In the genomic region with DNA sequence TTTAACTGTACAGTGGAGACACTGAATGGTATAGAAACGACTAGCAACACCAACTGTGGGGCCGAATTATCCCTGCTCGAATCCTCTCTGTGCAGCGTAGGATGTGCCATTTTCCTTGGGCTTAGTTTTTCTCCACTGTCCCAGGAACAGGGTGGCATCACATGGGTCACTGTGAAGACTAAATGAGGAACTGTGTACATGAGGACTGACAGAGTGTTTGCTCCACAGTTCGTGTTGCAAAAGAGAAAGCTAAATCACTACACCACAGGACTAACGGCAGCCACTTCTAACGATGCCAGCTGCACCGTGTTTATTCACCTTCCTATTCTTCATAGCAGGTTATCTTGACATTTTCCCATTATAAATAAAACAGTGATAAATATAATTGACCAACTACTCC, we compare ENCODE assay signal across 24 mouse cellular contexts.
"Had no signal": no experiment of that assay in that cellular context is flagged by ENCODE, and none has a peak within 500 bp of the region (broad histone marks: within the 10 kb centered on the region; RNA-seq: fewer than 3 reads in every experiment).

No protein-coding gene starts in this region.

- DNase-seq: gastrocnemius, postnatal 14 days; gastrocnemius, postnatal 36 days; heart, adult 2 months; heart, postnatal 10 days; kidney, adult 18-20 months; kidney, adult 8-10 months; kidney, postnatal 10 days; kidney, postnatal 25 days; kidney, postnatal 4 days; liver had no signal

- H3K9me3 ChIP-seq: heart, embryonic 12.5 days; hindbrain, embryonic 10.5 days; hindbrain, embryonic 12.5 days; intestine, embryonic 15.5 days; limb, embryonic 10.5 days; limb, embryonic 12.5 days; liver, embryonic 12.5 days had no signal

- H3K27ac ChIP-seq: heart, adult 2 months; hindbrain, embryonic 10.5 days; hindbrain, embryonic 12.5 days; hindbrain, embryonic 14.5 days; intestine, embryonic 15.5 days; layer of hippocampus, adult 2 months; left cerebral cortex, adult 2 months; limb, embryonic 10.5 days; limb, embryonic 12.5 days; liver, embryonic 12.5 days; liver, embryonic 14.5 days had no signal

- H3K27me3 ChIP-seq: heart, embryonic 12.5 days; hindbrain, embryonic 12.5 days; intestine, embryonic 15.5 days; limb, embryonic 12.5 days; liver, embryonic 12.5 days had no signal

- ATAC-seq: hindbrain, embryonic 16.5 days; inflammation-experienced regulatory T-cells, adult 6 months; intestine, embryonic 15.5 days; intestine, postnatal 0 days; liver, embryonic 12.5 days had no signal

- H3K9ac ChIP-seq: heart, embryonic 12.5 days; hindbrain, embryonic 12.5 days; hindbrain, embryonic 14.5 days; intestine, embryonic 15.5 days; limb, embryonic 12.5 days; liver, embryonic 12.5 days; liver, embryonic 14.5 days had no signal

- H3K4me1 ChIP-seq: hindbrain, embryonic 10.5 days; intestine, embryonic 15.5 days; liver, embryonic 12.5 days had no signal

- H3K4me3 ChIP-seq: heart, adult 2 months; heart, embryonic 12.5 days; hindbrain, embryonic 10.5 days; hindbrain, embryonic 12.5 days; intestine, embryonic 15.5 days; layer of hippocampus, adult 2 months; left cerebral cortex, adult 2 months; limb, embryonic 10.5 days; limb, embryonic 12.5 days; liver, embryonic 12.5 days had no signal

- H3K36me3 ChIP-seq: heart, embryonic 12.5 days; hindbrain, embryonic 10.5 days; hindbrain, embryonic 12.5 days; intestine, embryonic 15.5 days; limb, embryonic 10.5 days; limb, embryonic 12.5 days; liver, embryonic 12.5 days had no signal

- H3K4me2 ChIP-seq: heart, embryonic 12.5 days; hindbrain, embryonic 12.5 days; hindbrain, embryonic 14.5 days; intestine, embryonic 15.5 days; limb, embryonic 12.5 days; liver, embryonic 12.5 days had no signal
